Mouse (Mus musculus): ENCODE data around the gene Gm5134. TPM values are rescaled to one million over a fixed set of nuclear protein-coding genes. Genes with fewer than 3 reads are reported as not detected.
"Not testable (repeated sequence)": the region's sequence is repeated elsewhere in the genome, so short reads cannot be mapped to it uniquely, and the experiment has no call there.

Gm5134 gene
- total RNA-seq, 2 experiments from 2014 or later: not detected

- no peak overlapping the region for H3K27ac ChIP-seq
- no peak overlapping the region for H3K4me3 ChIP-seq
- intact Hi-C loops (cut with DNase I): no loop called here
- no peak for TF ChIP-seq CTCF (IDR thresholded peaks at IDR 0.05)
- no peak for DNase-seq
These were observed 24.5 kb downstream of the Gm5134 start for GRCm38 (mm10) chr10:75978835-75979157.

- no peak for DNase-seq
- no peak overlapping the region for H3K27ac ChIP-seq
- no peak for TF ChIP-seq CTCF (IDR thresholded peaks at IDR 0.05)
- H3K4me3 ChIP-seq: no peak overlapping the region
- intact Hi-C loops (cut with DNase I): no loop called here
These were observed 25.1 kb downstream of the Gm5134 start for GRCm38 (mm10) chr10:75979432-75979831.

- DNase-seq: no peak
- intact Hi-C loops (cut with DNase I): loop anchor here (10.0 kb wide), 1 partner anchor 124 kb away; the partner anchor contains the start of gene Slc5a4b
- no peak overlapping the region for H3K4me3 ChIP-seq
- H3K27ac ChIP-seq: no peak overlapping the region
- no peak for TF ChIP-seq CTCF (IDR thresholded peaks at IDR 0.05)
These were observed 36.2 kb downstream of the Gm5134 start for GRCm38 (mm10) chr10:75990430-75991042.

- H3K27ac ChIP-seq: no peak overlapping the region
- no peak overlapping the region for H3K4me3 ChIP-seq
- intact Hi-C loops (cut with DNase I): loop anchor here (10.0 kb wide), 1 partner anchor 121 kb away; the partner anchor contains the start of gene Slc5a4b
- DNase-seq: no peak
- TF ChIP-seq CTCF (IDR thresholded peaks at IDR 0.05): no peak
These were observed 39.4 kb downstream of the Gm5134 start for GRCm38 (mm10) chr10:75993616-75994240.

- not testable (repeated sequence) for DNase-seq, H3K27ac ChIP-seq, H3K4me3 ChIP-seq
- intact Hi-C loops (cut with DNase I): loop anchor here (10.0 kb wide), 1 partner anchor 120 kb away; the partner anchor contains the start of gene Slc5a4b
These were observed 40.4 kb downstream of the Gm5134 start for GRCm38 (mm10) chr10:75994531-75995210.

- Histone ChIP-seq H3K4me3 (no peak overlapping the region), H3K27ac (no peak overlapping the region)
- DNase-seq: no peak
- TF ChIP-seq CTCF (IDR thresholded peaks at IDR 0.05): no peak
- intact Hi-C loops (cut with DNase I): loop anchor here (10.0 kb wide), 1 partner anchor 119 kb away; the partner anchor contains the start of gene Slc5a4b
These were observed 41.1 kb downstream of the Gm5134 start for GRCm38 (mm10) chr10:75995463-75995862.

- no peak overlapping the region for H3K4me3 ChIP-seq
- no peak for TF ChIP-seq CTCF (IDR thresholded peaks at IDR 0.05)
- intact Hi-C loops (cut with DNase I): loop anchor here (10.0 kb wide), 1 partner anchor 118 kb away; the partner anchor contains the start of gene Slc5a4b
- DNase-seq: no peak
- no peak overlapping the region for H3K27ac ChIP-seq
These were observed 42.0 kb downstream of the Gm5134 start for GRCm38 (mm10) chr10:75996315-75996714.

GRCm38 (mm10) chr10:76001160-76001559, 46.8 kb downstream of the Gm5134 start:
- TF ChIP-seq CTCF (IDR thresholded peaks at IDR 0.05): no peak
- H3K27ac ChIP-seq: no peak overlapping the region
- H3K4me3 ChIP-seq: no peak overlapping the region
- no peak for DNase-seq
- intact Hi-C loops (cut with DNase I): no loop called here

- TF ChIP-seq CTCF (IDR thresholded peaks at IDR 0.05): no peak
- H3K27ac ChIP-seq: peak overlapping the region; percentile 63
- intact Hi-C loops (cut with DNase I): no loop called here
- DNase-seq: peak; percentile 89
- peak overlapping the region; percentile 13; the same call in 1 of the 2 replicates for H3K4me3 ChIP-seq
These were observed 47.8 kb downstream of the Gm5134 start for GRCm38 (mm10) chr10:76002101-76002521.

- intact Hi-C loops (cut with DNase I): no loop called here
- 0 out of 2 replicates have a peak overlapping the region, but pooled peaks have one; percentile 11 for H3K4me3 ChIP-seq
- DNase-seq: no peak
- H3K27ac ChIP-seq: peak overlapping the region; percentile 63
- TF ChIP-seq CTCF (IDR thresholded peaks at IDR 0.05): no peak
These were observed 48.3 kb downstream of the Gm5134 start for GRCm38 (mm10) chr10:76002615-76003014.

- no peak for TF ChIP-seq CTCF (IDR thresholded peaks at IDR 0.05)
- intact Hi-C loops (cut with DNase I): no loop called here
- Histone ChIP-seq H3K4me3 (no peak overlapping the region), H3K27ac (no peak overlapping the region)
- no peak for DNase-seq
These were observed 48.9 kb downstream of the Gm5134 start for GRCm38 (mm10) chr10:76003221-76003620.

GRCm38 (mm10) chr10:76006385-76006784, 52.1 kb downstream of the Gm5134 start:
- no peak overlapping the region for H3K27ac ChIP-seq
- DNase-seq: no peak
- TF ChIP-seq CTCF (IDR thresholded peaks at IDR 0.05): no peak
- no peak overlapping the region for H3K4me3 ChIP-seq
- intact Hi-C loops (cut with DNase I): no loop called here

GRCm38 (mm10) chr10:76009812-76010211, 55.5 kb downstream of the Gm5134 start:
- no peak overlapping the region for H3K27ac ChIP-seq
- intact Hi-C loops (cut with DNase I): no loop called here
- no peak overlapping the region for H3K4me3 ChIP-seq
- DNase-seq: no peak
- TF ChIP-seq CTCF (IDR thresholded peaks at IDR 0.05): no peak

All from gastrocnemius, adult 2 months (tissue).